Mouse (Mus musculus): ENCODE measurements around the gene Wwp2. TPM values are rescaled to one million over a fixed set of nuclear protein-coding genes. Genes with fewer than 3 reads are reported as not detected.
A peak's percentile ranks its signal among the peaks of the same experiment; 100 is the strongest.

The Wwp2 gene
- polyA plus RNA-seq, 1 experiment: 44.0 TPM

- Histone ChIP-seq H3K4me1 (ENCODE audit: control insufficient read depth, insufficient read depth, low read length) (peaks cover 5% of the 10 kb centered on the region; the same call in 1 of the 2 replicates), H3K27ac (ENCODE audit: insufficient read depth, low read depth, low read length) (peak overlapping the region; percentile 53; the same call in 1 of the 2 replicates), H3K4me3 (ENCODE audit: insufficient read depth, low read depth, low read length) (no peak overlapping the region), H3K27me3 (replicated peaks; ENCODE audit: control insufficient read depth, insufficient read depth, low read length) (no peaks in the 10 kb centered on the region), H3K36me3 (ENCODE audit: control insufficient read depth, insufficient read depth, low read length) (no peaks in the 10 kb centered on the region)
- 51% methylated on average over 8 of the region's 8 CpGs for WGBS
- peak; percentile 86 for DNase-seq
- TF ChIP-seq CTCF (conservative IDR thresholded peaks at IDR 0.05; ENCODE audit: insufficient read depth, insufficient read length, low read depth, low read length): no peak
- TF ChIP-seq POLR2A (IDR thresholded peaks at IDR 0.05; ENCODE audit: low read depth, low read length): no peak
Measured at GRCm38 (mm10) chr8:107430821-107431220, 5.3 kb upstream of the Wwp2 start.

- Histone ChIP-seq H3K36me3 (ENCODE audit: control insufficient read depth, insufficient read depth, low read length) (no peaks in the 10 kb centered on the region), H3K4me1 (ENCODE audit: control insufficient read depth, insufficient read depth, low read length) (peaks cover 16% of the 10 kb centered on the region; the same call in 1 of the 2 replicates), H3K4me3 (ENCODE audit: insufficient read depth, low read depth, low read length) (peak overlapping the region; percentile 94), H3K27ac (ENCODE audit: insufficient read depth, low read depth, low read length) (peak overlapping the region; percentile 76; the same call in 1 of the 2 replicates), H3K27me3 (replicated peaks; ENCODE audit: control insufficient read depth, insufficient read depth, low read length) (no peaks in the 10 kb centered on the region)
- DNase-seq: no peak
- no peak for TF ChIP-seq POLR2A (IDR thresholded peaks at IDR 0.05; ENCODE audit: low read depth, low read length)
- TF ChIP-seq CTCF (conservative IDR thresholded peaks at IDR 0.05; ENCODE audit: insufficient read depth, insufficient read length, low read depth, low read length): no peak
- WGBS: 28% methylated on average over 11 of the region's 11 CpGs
Measured at GRCm38 (mm10) chr8:107435421-107435961, 674 bp upstream of the Wwp2 start.

- DNase-seq: peak; percentile 69
- Histone ChIP-seq H3K4me1 (ENCODE audit: control insufficient read depth, insufficient read depth, low read length) (peaks cover 13% of the 10 kb centered on the region; the same call in 1 of the 2 replicates), H3K4me3 (ENCODE audit: insufficient read depth, low read depth, low read length) (peak overlapping the region; percentile 94), H3K27ac (ENCODE audit: insufficient read depth, low read depth, low read length) (peak overlapping the region; percentile 91), H3K36me3 (ENCODE audit: control insufficient read depth, insufficient read depth, low read length) (no peaks in the 10 kb centered on the region), H3K27me3 (replicated peaks; ENCODE audit: control insufficient read depth, insufficient read depth, low read length) (no peaks in the 10 kb centered on the region)
- WGBS: 2% methylated on average over 16 of the region's 16 CpGs
- TF ChIP-seq POLR2A (IDR thresholded peaks at IDR 0.05; ENCODE audit: low read depth, low read length): no peak
- TF ChIP-seq CTCF (conservative IDR thresholded peaks at IDR 0.05; ENCODE audit: insufficient read depth, insufficient read length, low read depth, low read length): no peak
Measured at GRCm38 (mm10) chr8:107436841-107437421, 766 bp downstream of the Wwp2 start.

- TF ChIP-seq CTCF (conservative IDR thresholded peaks at IDR 0.05; ENCODE audit: insufficient read depth, insufficient read length, low read depth, low read length) (no peak), POLR2A (IDR thresholded peaks at IDR 0.05; ENCODE audit: low read depth, low read length) (no peak)
- WGBS: 37% methylated on average over 2 of the region's 2 CpGs
- Histone ChIP-seq H3K27ac (ENCODE audit: insufficient read depth, low read depth, low read length) (peak overlapping the region; percentile 91), H3K36me3 (ENCODE audit: control insufficient read depth, insufficient read depth, low read length) (no peaks in the 10 kb centered on the region), H3K4me3 (ENCODE audit: insufficient read depth, low read depth, low read length) (no peak overlapping the region), H3K4me1 (ENCODE audit: control insufficient read depth, insufficient read depth, low read length) (peaks cover 13% of the 10 kb centered on the region; the same call in 1 of the 2 replicates), H3K27me3 (replicated peaks; ENCODE audit: control insufficient read depth, insufficient read depth, low read length) (no peaks in the 10 kb centered on the region)
- peak; percentile 90 for DNase-seq
Measured at GRCm38 (mm10) chr8:107437711-107438110, 1.5 kb downstream of the Wwp2 start.

DNA sequence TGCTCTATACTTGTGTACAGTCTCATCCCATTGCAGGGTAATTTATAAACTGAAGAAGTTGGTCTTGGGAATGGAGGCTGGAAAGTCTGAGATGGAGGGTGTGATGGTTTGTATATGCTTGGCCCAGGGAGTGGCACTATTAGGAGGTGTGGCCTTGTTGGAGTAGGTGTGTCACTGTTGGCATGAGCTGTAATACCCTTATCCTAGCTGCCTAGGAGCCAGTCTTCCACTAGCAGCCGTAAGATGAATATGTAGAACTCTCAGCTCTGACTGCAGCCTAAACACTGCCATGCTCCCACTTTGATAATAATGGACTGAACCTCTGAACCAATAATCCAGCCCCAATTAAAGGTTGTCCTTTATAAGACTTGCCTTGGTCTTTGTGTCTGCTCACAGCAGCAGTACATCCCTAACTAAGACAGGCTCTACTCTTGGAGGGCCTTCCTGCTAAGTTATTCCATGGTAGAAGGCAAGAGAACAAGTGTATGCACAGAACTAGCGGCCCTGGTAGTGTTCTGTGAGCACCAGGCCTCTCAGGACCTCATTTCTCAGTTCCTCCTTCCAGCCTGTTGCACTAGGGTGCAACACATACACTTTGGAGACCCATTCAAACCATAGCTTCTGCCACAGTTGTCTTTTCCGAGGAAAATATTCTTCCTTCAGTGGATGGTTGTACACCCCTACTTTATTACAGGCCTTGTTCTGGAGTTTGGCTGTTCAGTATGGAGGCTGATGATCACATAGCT, 3.9 kb downstream of the Wwp2 start:
- Histone ChIP-seq H3K36me3 (ENCODE audit: control insufficient read depth, insufficient read depth, low read length) (no peaks in the 10 kb centered on the region), H3K27me3 (replicated peaks; ENCODE audit: control insufficient read depth, insufficient read depth, low read length) (no peaks in the 10 kb centered on the region), H3K27ac (ENCODE audit: insufficient read depth, low read depth, low read length) (no peak overlapping the region), H3K4me1 (ENCODE audit: control insufficient read depth, insufficient read depth, low read length) (peaks cover 20% of the 10 kb centered on the region; the same call in 1 of the 2 replicates), H3K4me3 (ENCODE audit: insufficient read depth, low read depth, low read length) (no peak overlapping the region)
- no peak for DNase-seq
- 89% methylated on average over 3 of the region's 3 CpGs for WGBS
- TF ChIP-seq CTCF (conservative IDR thresholded peaks at IDR 0.05; ENCODE audit: insufficient read depth, insufficient read length, low read depth, low read length): no peak
- TF ChIP-seq POLR2A (IDR thresholded peaks at IDR 0.05; ENCODE audit: low read depth, low read length): no peak

- no peak for DNase-seq
- Histone ChIP-seq H3K36me3 (ENCODE audit: control insufficient read depth, insufficient read depth, low read length) (no peaks in the 10 kb centered on the region), H3K27ac (ENCODE audit: insufficient read depth, low read depth, low read length) (no peak overlapping the region), H3K4me3 (ENCODE audit: insufficient read depth, low read depth, low read length) (no peak overlapping the region), H3K27me3 (replicated peaks; ENCODE audit: control insufficient read depth, insufficient read depth, low read length) (no peaks in the 10 kb centered on the region), H3K4me1 (ENCODE audit: control insufficient read depth, insufficient read depth, low read length) (peaks cover 15% of the 10 kb centered on the region; the same call in 1 of the 2 replicates)
- WGBS: 47% methylated on average over 3 of the region's 3 CpGs
- no peak for TF ChIP-seq POLR2A (IDR thresholded peaks at IDR 0.05; ENCODE audit: low read depth, low read length)
- no peak for TF ChIP-seq CTCF (conservative IDR thresholded peaks at IDR 0.05; ENCODE audit: insufficient read depth, insufficient read length, low read depth, low read length)
Measured at GRCm38 (mm10) chr8:107444626-107445025, 8.5 kb downstream of the Wwp2 start.

DNA sequence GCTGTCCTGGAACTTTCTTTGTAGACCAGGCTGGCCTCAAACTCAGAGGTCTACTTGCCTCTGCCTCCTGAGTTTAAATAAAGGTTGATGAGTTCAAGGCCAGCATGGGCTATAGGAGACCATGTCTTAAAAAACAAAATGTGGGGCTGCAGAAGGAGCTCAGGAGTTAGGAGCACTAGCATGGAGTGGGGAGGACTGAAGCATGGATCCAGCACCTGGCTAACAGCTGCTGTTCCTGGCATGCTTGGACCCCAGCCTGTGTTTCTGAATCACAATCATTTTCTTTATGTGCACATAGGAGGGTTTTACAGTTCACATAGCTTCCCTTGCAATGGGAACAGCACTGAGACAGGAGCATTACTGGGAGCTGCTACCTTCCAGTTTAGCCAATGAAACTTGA, 11.5 kb downstream of the Wwp2 start:
- Histone ChIP-seq H3K27ac (ENCODE audit: insufficient read depth, low read depth, low read length) (peak overlapping the region; percentile 2; the same call in 1 of the 2 replicates), H3K36me3 (ENCODE audit: control insufficient read depth, insufficient read depth, low read length) (no peaks in the 10 kb centered on the region), H3K4me1 (ENCODE audit: control insufficient read depth, insufficient read depth, low read length) (peaks cover 17% of the 10 kb centered on the region; the same call in 1 of the 2 replicates), H3K27me3 (replicated peaks; ENCODE audit: control insufficient read depth, insufficient read depth, low read length) (no peaks in the 10 kb centered on the region), H3K4me3 (ENCODE audit: insufficient read depth, low read depth, low read length) (no peak overlapping the region)
- TF ChIP-seq POLR2A (IDR thresholded peaks at IDR 0.05; ENCODE audit: low read depth, low read length): no peak
- TF ChIP-seq CTCF (conservative IDR thresholded peaks at IDR 0.05; ENCODE audit: insufficient read depth, insufficient read length, low read depth, low read length): no peak
- no peak for DNase-seq

Measured in kidney, adult 2 months (tissue).